Mouse (Mus musculus): ENCODE data around the gene Smurf1. TPM values are rescaled to one million over a fixed set of nuclear protein-coding genes. Genes with fewer than 3 reads are reported as not detected.
A peak's percentile ranks its signal among the peaks of the same experiment; 100 is the strongest.

Smurf1 gene
- total RNA-seq, 1 experiment from 2014 or later = 24.7 TPM

GRCm38 (mm10) chr5:144913923-144914322 lies 51.7 kb downstream of the Smurf1 start:
- DNase-seq = peak; percentile 26

- DNase-seq = no peak
Observed at GRCm38 (mm10) chr5:144913361-144913760, 52.3 kb downstream of the Smurf1 start.

GRCm38 (mm10) chr5:144912519-144913310 lies 52.9 kb downstream of the Smurf1 start:
- DNase-seq = no peak

GRCm38 (mm10) chr5:144909521-144909920 lies 56.1 kb downstream of the Smurf1 start:
- DNase-seq = no peak

- DNase-seq = no peak
Observed at GRCm38 (mm10) chr5:144907591-144907990, 58.1 kb downstream of the Smurf1 start.

GRCm38 (mm10) chr5:144904356-144905134 lies 61.1 kb downstream of the Smurf1 start:
- DNase-seq = no peak

GRCm38 (mm10) chr5:144901791-144902190 lies 63.9 kb downstream of the Smurf1 start:
- no peak for DNase-seq

GRCm38 (mm10) chr5:144901035-144901434 lies 64.6 kb downstream of the Smurf1 start:
- DNase-seq = peak; percentile 18

- peak; percentile 33 for DNase-seq
Observed at GRCm38 (mm10) chr5:144898448-144899052, 67.1 kb downstream of the Smurf1 start.

GRCm38 (mm10) chr5:144897881-144898280 lies 67.8 kb downstream of the Smurf1 start:
- DNase-seq = no peak

- DNase-seq = no peak
Observed at GRCm38 (mm10) chr5:144891276-144891675, 74.4 kb downstream of the Smurf1 start.

GRCm38 (mm10) chr5:144885968-144886650 lies 79.5 kb downstream of the Smurf1 start:
- no peak for DNase-seq

- DNase-seq = no peak
Observed at GRCm38 (mm10) chr5:144884629-144885217, 80.9 kb downstream of the Smurf1 start.

GRCm38 (mm10) chr5:144881670-144882399 lies 83.8 kb downstream of the Smurf1 start:
- DNase-seq = no peak

- no peak for DNase-seq
Observed at GRCm38 (mm10) chr5:144877021-144877420, 88.6 kb downstream of the Smurf1 start.

GRCm38 (mm10) chr5:144875892-144876291 lies 89.8 kb downstream of the Smurf1 start:
- peak; percentile 72 for DNase-seq

- no peak for DNase-seq
Observed at GRCm38 (mm10) chr5:144875227-144875626, 90.4 kb downstream of the Smurf1 start.

GRCm38 (mm10) chr5:144872867-144873266 lies 92.8 kb downstream of the Smurf1 start:
- DNase-seq = no peak

- DNase-seq = no peak
Observed at GRCm38 (mm10) chr5:144872326-144872725, 93.3 kb downstream of the Smurf1 start.

GRCm38 (mm10) chr5:144871775-144872174 lies 93.9 kb downstream of the Smurf1 start:
- no peak for DNase-seq

- no peak for DNase-seq
Observed at GRCm38 (mm10) chr5:144870782-144871181, 94.9 kb downstream of the Smurf1 start.
